Mouse (Mus musculus): ENCODE data around the gene Gins2. TPM values are rescaled to one million over a fixed set of nuclear protein-coding genes. Genes with fewer than 3 reads are reported as not detected.

Gins2 gene
- total and polyA plus RNA-seq, 3 experiments = 39.6 to 150 (median 49.3) TPM

DNA sequence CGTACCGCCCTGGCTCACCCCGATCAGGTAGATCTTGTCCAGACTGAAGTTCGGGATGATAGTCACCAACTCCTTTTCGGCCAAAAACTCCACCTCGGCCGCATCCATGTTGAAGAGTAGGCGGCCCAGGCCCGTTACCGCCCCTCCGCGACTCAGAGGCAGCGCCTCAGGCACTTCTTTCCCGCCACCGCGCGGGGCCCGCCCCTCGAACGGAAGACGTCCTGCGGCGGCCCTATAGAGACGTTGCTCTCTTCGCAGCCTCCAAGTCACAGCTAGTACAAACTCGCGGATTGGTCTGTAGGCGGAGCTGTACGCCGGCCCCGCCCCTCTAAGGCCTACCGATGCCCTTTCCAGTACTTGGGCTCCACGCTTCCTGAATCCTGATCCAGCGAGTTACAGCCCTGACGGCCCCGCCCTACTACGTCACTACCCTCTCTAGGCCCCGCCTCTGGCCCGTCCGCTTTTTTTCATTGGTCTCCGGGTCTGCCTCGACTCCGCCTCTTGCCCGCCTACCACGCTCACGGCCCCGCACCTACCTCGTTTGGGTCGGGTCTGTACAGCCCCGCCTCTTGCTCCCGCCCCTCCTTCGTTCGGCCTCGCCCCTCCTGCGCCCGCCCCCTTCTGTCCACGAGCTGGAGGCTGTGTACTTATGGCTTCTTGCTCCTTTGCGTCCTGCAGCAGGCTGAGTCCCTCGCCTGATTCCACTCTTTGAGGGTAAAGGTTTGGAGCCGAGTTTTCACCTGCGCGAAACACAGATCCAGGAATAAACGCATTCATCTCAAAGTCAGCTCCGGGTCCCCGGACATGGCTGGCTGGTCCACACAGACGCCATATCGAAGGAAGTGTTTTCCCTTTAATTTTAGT, at the start of gene Gins2 (continued):
- TF ChIP-seq POLR2AphosphoS2 (IDR thresholded peaks at IDR 0.05; ENCODE audit: low read length) (no peak; the same call in 1 of the 2 replicates), ETS1 (IDR thresholded peaks at IDR 0.05; ENCODE audit: low read depth, low read length) (0 out of 2 replicates have a peak, but pooled peaks have one; percentile 20), GATA1 (IDR thresholded peaks at IDR 0.05; ENCODE audit: low read depth, low read length) (no peak), SIN3A (IDR thresholded peaks at IDR 0.05; ENCODE audit: low read length) (peak; percentile 66), NELFE (IDR thresholded peaks at IDR 0.05; ENCODE audit: low read depth, low read length) (peak; percentile 60), JUND (IDR thresholded peaks at IDR 0.05; ENCODE audit: low read depth, low read length) (no peak)

- Histone ChIP-seq H3K27me3 (ENCODE audit: control insufficient read depth in 1 of 2, insufficient read depth in 2 of 2, low read length in 2 of 2) (no peaks in the 10 kb centered on the region), H3K9ac (ENCODE audit: control insufficient read depth, low read depth, low read length, poor library complexity, severe bottlenecking) (peak overlapping the region; percentile 68), H3K36me3 (ENCODE audit: control insufficient read depth in 1 of 2, insufficient read depth in 2 of 2, low read length in 2 of 2) (no peaks in the 10 kb centered on the region; a peak in 1 of 4 replicates), H3K9me3 (replicated peaks; ENCODE audit: insufficient read depth, low read length) (no peaks in the 10 kb centered on the region), H3K27ac (ENCODE audit: control insufficient read depth, low read depth, low read length) (no peak overlapping the region), H3K4me3 (ENCODE audit: control insufficient read depth in 1 of 2, insufficient read depth in 1 of 2, low read depth in 2 of 2, low read length in 2 of 2) (peak overlapping the region; percentile 58 to 79), H3K79me2 (ENCODE audit: control insufficient read depth, insufficient read depth, low read length, poor library complexity) (no peaks in the 10 kb centered on the region), H3K4me1 (ENCODE audit: control insufficient read depth in 1 of 2, insufficient read depth in 2 of 2, low read length in 2 of 2) (no peaks in the 10 kb centered on the region)
- DNase-seq (ENCODE audit: low read depth, low spot score) = peak; percentile 65
- TF ChIP-seq USF1 (IDR thresholded peaks at IDR 0.05; ENCODE audit: low read depth, low read length) (peak; percentile 81), USF2 (IDR thresholded peaks at IDR 0.05; ENCODE audit: borderline replicate concordance in 1 of 2, insufficient read depth in 1 of 2, low read depth in 1 of 2, low read length in 2 of 2) (0 out of 4 replicates have a peak, but pooled peaks of 1 of the 2 experiments have one; percentile 19), UBTF (IDR thresholded peaks at IDR 0.05; ENCODE audit: borderline replicate concordance, insufficient read depth, low read depth, low read length) (0 out of 2 replicates have a peak, but pooled peaks have one; percentile 38), MAX (IDR thresholded peaks at IDR 0.05; ENCODE audit: low read length) (peak; percentile 47; the same call in 1 of the 2 replicates), BHLHE40 (IDR thresholded peaks at IDR 0.05; ENCODE audit: borderline replicate concordance, low read depth, low read length) (no peak), MXI1 (IDR thresholded peaks at IDR 0.05; ENCODE audit: low read depth, low read length) (peak; percentile 75; the same call in 1 of the 2 replicates), MYC (IDR thresholded peaks at IDR 0.05; ENCODE audit: low read depth, low read length) (0 out of 2 replicates have a peak, but pooled peaks have one; percentile 22), SIN3A (IDR thresholded peaks at IDR 0.05; ENCODE audit: low read length) (0 out of 2 replicates have a peak, but pooled peaks have one; percentile 25), RAD21 (IDR thresholded peaks at IDR 0.05; ENCODE audit: low read depth, low read length) (no peak)
Measured at GRCm38 (mm10) chr8:120634329-120634839, 45.3 kb upstream of the Gins2 start.

GRCm38 (mm10) chr8:120633665-120634271, 44.7 kb upstream of the Gins2 start:
- H3K79me2 ChIP-seq (ENCODE audit: control insufficient read depth, insufficient read depth, low read length, poor library complexity) = no peaks in the 10 kb centered on the region
- no peaks in the 10 kb centered on the region for H3K9me3 ChIP-seq (replicated peaks; ENCODE audit: insufficient read depth, low read length)
- H3K27me3 ChIP-seq (ENCODE audit: control insufficient read depth in 1 of 2, insufficient read depth in 2 of 2, low read length in 2 of 2) = no peaks in the 10 kb centered on the region
- H3K9ac ChIP-seq (ENCODE audit: control insufficient read depth, low read depth, low read length, poor library complexity, severe bottlenecking) = peak overlapping the region; percentile 68
- H3K4me1 ChIP-seq (ENCODE audit: control insufficient read depth in 1 of 2, insufficient read depth in 2 of 2, low read length in 2 of 2) = no peaks in the 10 kb centered on the region
- DNase-seq (ENCODE audit: low read depth, low spot score) = no peak
- peak overlapping the region; percentile 49 to 58 for H3K4me3 ChIP-seq (ENCODE audit: control insufficient read depth in 1 of 2, insufficient read depth in 1 of 2, low read depth in 2 of 2, low read length in 2 of 2)
- H3K27ac ChIP-seq (ENCODE audit: control insufficient read depth, low read depth, low read length) = no peak overlapping the region
- H3K36me3 ChIP-seq (ENCODE audit: control insufficient read depth in 1 of 2, insufficient read depth in 2 of 2, low read length in 2 of 2) = no peaks in the 10 kb centered on the region; a peak in 1 of 4 replicates
- TF ChIP-seq TCF12 (IDR thresholded peaks at IDR 0.05; ENCODE audit: low read depth, low read length) = no peak
- TF ChIP-seq CHD2 (IDR thresholded peaks at IDR 0.05; ENCODE audit: low read length) = no peak
- TF ChIP-seq ETS1 (IDR thresholded peaks at IDR 0.05; ENCODE audit: low read depth, low read length) = no peak
- no peak for TF ChIP-seq SIN3A (IDR thresholded peaks at IDR 0.05; ENCODE audit: low read length)
- TF ChIP-seq ZMIZ1 (IDR thresholded peaks at IDR 0.05; ENCODE audit: low read depth, low read length) = no peak
- TF ChIP-seq ELF1 (IDR thresholded peaks at IDR 0.05; ENCODE audit: low read depth, low read length) = no peak
- TF ChIP-seq KAT2A (conservative IDR thresholded peaks at IDR 0.05; ENCODE audit: low read depth, low read length) = no peak
- no peak for TF ChIP-seq RCOR1 (IDR thresholded peaks at IDR 0.05; ENCODE audit: low read depth, low read length)
- no peak for TF ChIP-seq GABPA (IDR thresholded peaks at IDR 0.05; ENCODE audit: low read depth, low read length)
- TF ChIP-seq MYC (IDR thresholded peaks at IDR 0.05; ENCODE audit: low read depth, low read length) = no peak
- TF ChIP-seq CHD1 (IDR thresholded peaks at IDR 0.05; ENCODE audit: low read depth, low read length) = no peak
- TF ChIP-seq BHLHE40 (IDR thresholded peaks at IDR 0.05; ENCODE audit: borderline replicate concordance, low read depth, low read length) = no peak
- no peak for TF ChIP-seq MAFK (IDR thresholded peaks at IDR 0.05; ENCODE audit: borderline replicate concordance, low read depth, low read length)
- no peak for TF ChIP-seq ZC3H11A (IDR thresholded peaks at IDR 0.05; ENCODE audit: low read depth, low read length)
- no peak for TF ChIP-seq ZNF384 (IDR thresholded peaks at IDR 0.05; ENCODE audit: low read depth, low read length)
- no peak for TF ChIP-seq USF2 (IDR thresholded peaks at IDR 0.05; ENCODE audit: borderline replicate concordance in 1 of 2, insufficient read depth in 1 of 2, low read depth in 1 of 2, low read length in 2 of 2)
